Mouse (Mus musculus): ENCODE measurements around the gene Usp2. TPM values are rescaled to one million over a fixed set of nuclear protein-coding genes. Genes with fewer than 3 reads are reported as not detected.

Gene Usp2
- total and polyA plus RNA-seq, 3 experiments, result 2.1 to 2.3 (median 2.2) TPM

- no peaks in the 10 kb centered on the region for H3K4me1 ChIP-seq (ENCODE audit: control insufficient read depth in 1 of 2, insufficient read depth in 2 of 2)
These were observed 32.7 kb upstream of the Usp2 start for GRCm38 (mm10) chr9:44033957-44034727.

GRCm38 (mm10) chr9:44037106-44037505 lies 29.7 kb upstream of the Usp2 start:
- dilution Hi-C loops (cut with MboI; ENCODE audit: extremely low pct_ligation_motif_present, extremely low pct_unique_long_range_greater_than_20kb, low sequenced_read_pairs), result no loop called here
- no peak overlapping the region for H3K9ac ChIP-seq (ENCODE audit: insufficient read depth, low read depth)
- no peak overlapping the region for H3K4me3 ChIP-seq (replicated peaks in 1 of 3; ENCODE audit: low read depth in 2 of 3, low read length in 2 of 3, poor library complexity in 1 of 3)
- H3K9me3 ChIP-seq (replicated peaks; ENCODE audit: low read length), result peaks cover 17% of the 10 kb centered on the region
- no peak for TF ChIP-seq ZNF384 (IDR thresholded peaks at IDR 0.05; ENCODE audit: low read depth, low read length)
- TF ChIP-seq USF2 (conservative IDR thresholded peaks at IDR 0.05; ENCODE audit: low read depth, low read length), result no peak
- TF ChIP-seq IRF4 (IDR thresholded peaks at IDR 0.05; ENCODE audit: low read depth, low read length), result no peak
- no peak for TF ChIP-seq MXI1 (IDR thresholded peaks at IDR 0.05; ENCODE audit: low read depth, low read length)
- H3K36me3 ChIP-seq (replicated peaks in 1 of 2; ENCODE audit: control insufficient read depth in 1 of 2, insufficient read depth in 1 of 2, low read length in 1 of 2), result no peaks in the 10 kb centered on the region
- H3K27ac ChIP-seq (ENCODE audit: insufficient read depth, low read depth), result no peak overlapping the region
- no peak overlapping the region for H3K4me2 ChIP-seq (ENCODE audit: insufficient read depth, low read depth, poor library complexity, severe bottlenecking)
- no peak for DNase-seq (ENCODE audit: extremely low read depth)
- H3K27me3 ChIP-seq (replicated peaks), result peaks cover 24% of the 10 kb centered on the region
- no peaks in the 10 kb centered on the region for H3K79me2 ChIP-seq (replicated peaks; ENCODE audit: control insufficient read depth, extremely low read depth, insufficient read depth, poor library complexity, severe bottlenecking)
- no peaks in the 10 kb centered on the region for H3K4me1 ChIP-seq (ENCODE audit: control insufficient read depth in 1 of 2, insufficient read depth in 2 of 2)
- in situ Hi-C loops (cut with MboI; ENCODE audit: low pct_ligation_motif_present, low pct_unique_long_range_greater_than_20kb, low sequenced_read_pairs), result no loop called here

More at GRCm38 (mm10) chr9:44033957-44034727, 32.7 kb upstream of the Usp2 start:
- in situ Hi-C loops (cut with MboI; ENCODE audit: low pct_ligation_motif_present, low pct_unique_long_range_greater_than_20kb, low sequenced_read_pairs), result no loop called here
- Histone ChIP-seq H3K9ac (ENCODE audit: insufficient read depth, low read depth) (no peak overlapping the region), H3K4me3 (replicated peaks in 1 of 3; ENCODE audit: low read depth in 2 of 3, low read length in 2 of 3, poor library complexity in 1 of 3) (no peak overlapping the region), H3K27me3 (replicated peaks) (peaks cover 16% of the 10 kb centered on the region), H3K4me2 (ENCODE audit: insufficient read depth, low read depth, poor library complexity, severe bottlenecking) (no peak overlapping the region), H3K27ac (ENCODE audit: insufficient read depth, low read depth) (no peak overlapping the region), H3K9me3 (replicated peaks; ENCODE audit: low read length) (peaks cover 17% of the 10 kb centered on the region), H3K36me3 (replicated peaks in 1 of 2; ENCODE audit: control insufficient read depth in 1 of 2, insufficient read depth in 1 of 2, low read length in 1 of 2) (no peaks in the 10 kb centered on the region), H3K79me2 (replicated peaks; ENCODE audit: control insufficient read depth, extremely low read depth, insufficient read depth, poor library complexity, severe bottlenecking) (no peaks in the 10 kb centered on the region)
- no peak for DNase-seq (ENCODE audit: extremely low read depth)
- dilution Hi-C loops (cut with MboI; ENCODE audit: extremely low pct_ligation_motif_present, extremely low pct_unique_long_range_greater_than_20kb, low sequenced_read_pairs), result no loop called here
- TF ChIP-seq CHD1 (IDR thresholded peaks at IDR 0.05; ENCODE audit: low read depth, low read length) (no peak), RCOR1 (conservative IDR thresholded peaks at IDR 0.05; ENCODE audit: low read depth, low read length) (no peak), E2F4 (IDR thresholded peaks at IDR 0.05; ENCODE audit: insufficient replicate concordance, low read depth, low read length) (no peak), NRF1 (IDR thresholded peaks at IDR 0.05; ENCODE audit: low read depth, low read length) (no peak), RAD21 (IDR thresholded peaks at IDR 0.05; ENCODE audit: low read depth, low read length) (no peak), EP300 (IDR thresholded peaks at IDR 0.05; ENCODE audit: low read length) (no peak), MEF2A (IDR thresholded peaks at IDR 0.05; ENCODE audit: borderline replicate concordance, low read depth, low read length) (no peak), NELFE (IDR thresholded peaks at IDR 0.05; ENCODE audit: low read depth, low read length) (no peak), HCFC1 (IDR thresholded peaks at IDR 0.05; ENCODE audit: low read depth, low read length) (no peak), MAFK (IDR thresholded peaks at IDR 0.05; ENCODE audit: insufficient replicate concordance, low read length) (no peak), ZNF384 (IDR thresholded peaks at IDR 0.05; ENCODE audit: low read depth, low read length) (no peak), PAX5 (IDR thresholded peaks at IDR 0.05; ENCODE audit: low read length) (no peak), ZKSCAN1 (IDR thresholded peaks at IDR 0.05; ENCODE audit: borderline replicate concordance, low read depth, low read length) (no peak), CHD2 (IDR thresholded peaks at IDR 0.05; ENCODE audit: low read length) (no peak), ZMIZ1 (IDR thresholded peaks at IDR 0.05; ENCODE audit: low read depth, low read length) (no peak), POLR2A (IDR thresholded peaks at IDR 0.05; ENCODE audit: low read depth, low read length) (no peak), UBTF (IDR thresholded peaks at IDR 0.05; ENCODE audit: low read depth, low read length) (no peak), SIN3A (IDR thresholded peaks at IDR 0.05; ENCODE audit: low read length) (no peak)

All from CH12.LX (cell line).